In genomic region chr17:7168961-7169626, GRCm38 (mm10) we compare ENCODE assay signal across 8 mouse cellular contexts. TPM values are rescaled to one million over a fixed set of nuclear protein-coding genes. Genes with fewer than 3 reads are reported as not detected.
DNase-seq lines count a peak whose midpoint lies in the region; ATAC-seq and TF ChIP-seq lines count a peak whose summit lies in the region.

No protein-coding gene starts in this region.

- DNase-seq in adrenal gland, postnatal 10 days, result peak; percentile 78
- peak; percentile 86 for DNase-seq in midbrain, embryonic 10.5 days (ENCODE audit: low spot score)
- no peak for DNase-seq in stomach, postnatal 0 days (ENCODE audit: low spot score)
- DNase-seq in frontal cortex, postnatal 14 days (ENCODE audit: low spot score in 2 of 2), result no peak

- H3K27me3 ChIP-seq in ES-Bruce4 (ENCODE audit: control insufficient read depth, insufficient read depth, low read length, poor library complexity, severe bottlenecking), result no peaks in the 10 kb centered on the region
- H3K27me3 ChIP-seq in forebrain, embryonic 16.5 days (replicated peaks; ENCODE audit: control insufficient read depth, insufficient read depth, low read length), result no peaks in the 10 kb centered on the region
- no peaks in the 10 kb centered on the region for H3K27me3 ChIP-seq in hindbrain, embryonic 12.5 days
- no peaks in the 10 kb centered on the region for H3K27me3 ChIP-seq in limb, embryonic 13.5 days
- H3K27me3 ChIP-seq in midbrain, embryonic 10.5 days (ENCODE audit: low read depth, poor library complexity, severe bottlenecking), result no peaks in the 10 kb centered on the region; the same call in 1 of the 2 replicates
- H3K27me3 ChIP-seq in stomach, postnatal 0 days (ENCODE audit: control insufficient read depth, insufficient read depth, low read length), result no peaks in the 10 kb centered on the region

- peak overlapping the region; percentile 20; the same call in 1 of the 2 replicates for H3K27ac ChIP-seq in ES-Bruce4 (ENCODE audit: insufficient read depth, low read length)
- peak overlapping the region; percentile 88 for H3K27ac ChIP-seq in forebrain, embryonic 16.5 days (ENCODE audit: low read length)
- H3K27ac ChIP-seq in hindbrain, embryonic 12.5 days, result peak overlapping the region; percentile 94
- H3K27ac ChIP-seq in limb, embryonic 13.5 days, result peak overlapping the region; percentile 67; the same call in 1 of the 2 replicates
- H3K27ac ChIP-seq in midbrain, embryonic 10.5 days (replicated peaks), result peak overlapping the region; percentile 90
- peak overlapping the region; percentile 81 for H3K27ac ChIP-seq in stomach, postnatal 0 days (replicated peaks)

- H3K4me3 ChIP-seq in ES-Bruce4 (ENCODE audit: low read depth, low read length), result peak overlapping the region; percentile 46
- H3K4me3 ChIP-seq in forebrain, embryonic 16.5 days (replicated peaks; ENCODE audit: low read length), result peak overlapping the region; percentile 84
- H3K4me3 ChIP-seq in hindbrain, embryonic 12.5 days, result peak overlapping the region; percentile 86
- peak overlapping the region; percentile 80 for H3K4me3 ChIP-seq in limb, embryonic 13.5 days
- H3K4me3 ChIP-seq in midbrain, embryonic 10.5 days, result peak overlapping the region; percentile 87
- peak overlapping the region; percentile 38 for H3K4me3 ChIP-seq in stomach, postnatal 0 days (ENCODE audit: low read depth, low read length)

- TF ChIP-seq POLR2A in ES-Bruce4 (IDR thresholded peaks at IDR 0.05; ENCODE audit: insufficient read depth, low read length), result no peak

- 12% methylated on average over 15 of the region's 15 CpGs for WGBS in forebrain, embryonic 16.5 days
- WGBS in hindbrain, embryonic 12.5 days, result 10% methylated on average over 15 of the region's 15 CpGs
- 6% methylated on average over 15 of the region's 15 CpGs for WGBS in limb, embryonic 13.5 days
- 13% methylated on average over 15 of the region's 15 CpGs for WGBS in midbrain, embryonic 10.5 days
- whole genome bisulfite sequencing in stomach, postnatal 0 days, result 13% methylated on average over 15 of the region's 15 CpGs

- H3K36me3 ChIP-seq in ES-Bruce4 (ENCODE audit: control insufficient read depth, insufficient read depth, low read length, poor library complexity, severe bottlenecking), result no peaks in the 10 kb centered on the region
- H3K36me3 ChIP-seq in forebrain, embryonic 16.5 days (ENCODE audit: control insufficient read depth, insufficient read depth), result no peaks in the 10 kb centered on the region
- no peaks in the 10 kb centered on the region for H3K36me3 ChIP-seq in hindbrain, embryonic 12.5 days
- H3K36me3 ChIP-seq in limb, embryonic 13.5 days, result no peaks in the 10 kb centered on the region
- H3K36me3 ChIP-seq in midbrain, embryonic 10.5 days, result no peaks in the 10 kb centered on the region
- no peaks in the 10 kb centered on the region for H3K36me3 ChIP-seq in stomach, postnatal 0 days (ENCODE audit: control insufficient read depth, insufficient read depth, low read length)

- no peaks in the 10 kb centered on the region for H3K9me3 ChIP-seq in ES-Bruce4 (replicated peaks; ENCODE audit: control insufficient read depth, insufficient read depth, low read length, poor library complexity, severe bottlenecking)
- no peaks in the 10 kb centered on the region for H3K9me3 ChIP-seq in forebrain, embryonic 16.5 days (ENCODE audit: control insufficient read depth, low read length)
- H3K9me3 ChIP-seq in hindbrain, embryonic 12.5 days (replicated peaks), result no peaks in the 10 kb centered on the region
- H3K9me3 ChIP-seq in limb, embryonic 13.5 days, result no peaks in the 10 kb centered on the region
- no peaks in the 10 kb centered on the region for H3K9me3 ChIP-seq in midbrain, embryonic 10.5 days (replicated peaks)
- no peaks in the 10 kb centered on the region for H3K9me3 ChIP-seq in stomach, postnatal 0 days (ENCODE audit: control insufficient read depth, low read length)

- TF ChIP-seq EP300 in ES-Bruce4 (IDR thresholded peaks at IDR 0.05; ENCODE audit: insufficient read depth, low read depth, low read length), result no peak
- TF ChIP-seq EP300 in stomach, postnatal 0 days (optimal IDR thresholded peaks at IDR 0.05), result no peak

- peak overlapping the region; percentile 5; the same call in 1 of the 2 replicates for H3K9ac ChIP-seq in ES-Bruce4 (ENCODE audit: low read depth, poor library complexity, severe bottlenecking)
- H3K9ac ChIP-seq in forebrain, embryonic 16.5 days (replicated peaks; ENCODE audit: low read depth, low read length), result peak overlapping the region; percentile 59
- H3K9ac ChIP-seq in hindbrain, embryonic 12.5 days, result peak overlapping the region; percentile 44
- peak overlapping the region; percentile 61 for H3K9ac ChIP-seq in limb, embryonic 13.5 days
- peak overlapping the region; percentile 36; the same call in 1 of the 2 replicates for H3K9ac ChIP-seq in stomach, postnatal 0 days (ENCODE audit: low read length)

- no peak for TF ChIP-seq CTCF in ES-Bruce4 (IDR thresholded peaks at IDR 0.05; ENCODE audit: low read depth, low read length)
- no peak for TF ChIP-seq CTCF in stomach, postnatal 0 days (IDR thresholded peaks at IDR 0.05; ENCODE audit: low read depth)

- no peaks in the 10 kb centered on the region for H3K4me1 ChIP-seq in ES-Bruce4 (ENCODE audit: control insufficient read depth, insufficient read depth, low read length)
- peaks cover 20% of the 10 kb centered on the region for H3K4me1 ChIP-seq in forebrain, embryonic 16.5 days (replicated peaks; ENCODE audit: control insufficient read depth, insufficient read depth, low read length)
- H3K4me1 ChIP-seq in hindbrain, embryonic 12.5 days, result peaks cover 36% of the 10 kb centered on the region
- H3K4me1 ChIP-seq in limb, embryonic 13.5 days, result peaks cover 27% of the 10 kb centered on the region
- H3K4me1 ChIP-seq in midbrain, embryonic 10.5 days, result peaks cover 50% of the 10 kb centered on the region
- H3K4me1 ChIP-seq in stomach, postnatal 0 days (replicated peaks; ENCODE audit: control insufficient read depth, insufficient read depth), result no peaks in the 10 kb centered on the region

- H3K4me2 ChIP-seq in forebrain, embryonic 16.5 days (ENCODE audit: low read length), result peak overlapping the region; percentile 93
- H3K4me2 ChIP-seq in hindbrain, embryonic 12.5 days (replicated peaks), result peak overlapping the region; percentile 65
- peak overlapping the region; percentile 75 for H3K4me2 ChIP-seq in limb, embryonic 13.5 days (replicated peaks)
- peak overlapping the region; percentile 68 for H3K4me2 ChIP-seq in stomach, postnatal 0 days (replicated peaks; ENCODE audit: low read depth)

- ATAC-seq in forebrain, embryonic 16.5 days, result peak; percentile 51
- peak; percentile 76 for ATAC-seq in hindbrain, embryonic 12.5 days (ENCODE audit: low FRiP score)
- peak; percentile 48 for ATAC-seq in limb, embryonic 13.5 days (ENCODE audit: low FRiP score, low read depth)
- ATAC-seq in stomach, postnatal 0 days (ENCODE audit: low FRiP score, low TSS enrichment), result peak; percentile 22

RNA-seq across cellular contexts. Expression of gene Rps6ka2, which starts 0.8 kb away (rescaled TPM):
- 22.1 and 26.6 TPM in 2 replicates for polyA plus RNA-seq in ES-Bruce4 (2011; ENCODE audit: insufficient read depth, insufficient read length, low read depth, missing spikeins)
- 10 to 100 TPM; 12.9 to 23.2 TPM for total RNA-seq in adrenal gland, postnatal 10 days (2021)
- 23.8 and 24.0 TPM in 2 replicates for polyA plus RNA-seq in forebrain, embryonic 16.5 days (2015; fragmentation: Nextera tagmentation; extraction: Ambion mirVana)
- polyA plus RNA-seq in hindbrain, embryonic 12.5 days (2016; fragmentation: Nextera tagmentation; extraction: Ambion mirVana), result 34.3 and 35.2 TPM in 2 replicates
- polyA plus RNA-seq in limb, embryonic 13.5 days (2015; fragmentation: Nextera tagmentation; extraction: Ambion mirVana), result 14.6 and 16.0 TPM in 2 replicates
- 21.4 and 24.4 TPM in 2 replicates for polyA plus RNA-seq in midbrain, embryonic 10.5 days (2016; fragmentation: Nextera tagmentation; extraction: Ambion mirVana)
- 2.0 and 2.6 TPM in 2 replicates for polyA plus RNA-seq in stomach, postnatal 0 days (2015; fragmentation: Nextera tagmentation; extraction: Ambion mirVana)

Comparison
In these comparisons a context has a peak if more than half of its experiments do, and no peak if none do; other contexts are left out.
1. H3K27ac ChIP-seq: peak in every context shown above with its lines; median percentile 94 in hindbrain, embryonic 12.5 days; 90 in midbrain, embryonic 10.5 days; 88 in forebrain, embryonic 16.5 days; 81 in stomach, postnatal 0 days; 67 in limb, embryonic 13.5 days; 20 in ES-Bruce4.
2. H3K9ac ChIP-seq: peak in every context shown above with its lines; median percentile 61 in limb, embryonic 13.5 days; 59 in forebrain, embryonic 16.5 days; 44 in hindbrain, embryonic 12.5 days; 36 in stomach, postnatal 0 days; 5 in ES-Bruce4.
3. DNase-seq: peak in adrenal gland, postnatal 10 days (single experiment) and midbrain, embryonic 10.5 days (single experiment); none in stomach, postnatal 0 days (single experiment) and frontal cortex, postnatal 14 days (0 of 2).
4. ATAC-seq: peak in every context shown above with its lines; median percentile 76 in hindbrain, embryonic 12.5 days; 51 in forebrain, embryonic 16.5 days; 48 in limb, embryonic 13.5 days; 22 in stomach, postnatal 0 days.
5. Peak in every context shown above with its lines, with median percentiles within 50 percentile points of each other: H3K4me3 ChIP-seq and H3K4me2 ChIP-seq.